15 mouse cellular contexts compared by ENCODE assay signal in genomic region chr8:9158652-9159051, GRCm38 (mm10).
DNase-seq lines count a peak whose midpoint lies in the region; ATAC-seq and TF ChIP-seq lines count a peak whose summit lies in the region.
"Had no signal": no experiment of that assay in that cellular context is flagged by ENCODE, and none has a peak within 500 bp of the region (broad histone marks: within the 10 kb centered on the region; RNA-seq: fewer than 3 reads in every experiment).

No protein-coding gene starts in this region.

- peak; percentile 31; the same call in 1 of the 2 replicates for ATAC-seq in forebrain, embryonic 12.5 days (ENCODE audit: low FRiP score)
- ATAC-seq in hindbrain, embryonic 16.5 days: peak; percentile 57
- peak; percentile 28; the same call in 1 of the 2 replicates for ATAC-seq in neural tube, embryonic 14.5 days (ENCODE audit: low read depth)

- no peak overlapping the region for H3K4me3 ChIP-seq in forebrain, embryonic 12.5 days (replicated peaks)
- no peak overlapping the region for H3K4me3 ChIP-seq in hindbrain, embryonic 16.5 days (ENCODE audit: low read length)
- no peak overlapping the region for H3K4me3 ChIP-seq in neural tube, embryonic 14.5 days (ENCODE audit: low read depth, low read length)
- no peak overlapping the region for H3K4me3 ChIP-seq in gastrocnemius, adult 2 months
- H3K4me3 ChIP-seq: embryonic facial prominence, embryonic 15.5 days; heart, embryonic 10.5 days; liver, embryonic 13.5 days had no signal

- H3K27ac ChIP-seq in forebrain, embryonic 12.5 days: no peak overlapping the region
- H3K27ac ChIP-seq in hindbrain, embryonic 16.5 days (ENCODE audit: low read depth, low read length): peak overlapping the region; percentile 54
- H3K27ac ChIP-seq in neural tube, embryonic 14.5 days (ENCODE audit: low read depth, low read length): no peak overlapping the region
- no peak overlapping the region for H3K27ac ChIP-seq in gastrocnemius, adult 2 months
- H3K27ac ChIP-seq: embryonic facial prominence, embryonic 15.5 days; heart, embryonic 10.5 days; liver, embryonic 13.5 days had no signal

- DNase-seq in left cerebral cortex, postnatal 14 days (ENCODE audit: low spot score in 2 of 2): peak; percentile 14 to 24
- no peak for DNase-seq in left cerebral cortex, adult 11 months (ENCODE audit: low spot score)
- DNase-seq in gastrocnemius, adult 2 months: no peak
- DNase-seq in ovary, postnatal 36 days (ENCODE audit: low spot score): no peak
- DNase-seq in lung, postnatal 25 days (ENCODE audit: low spot score): no peak
- DNase-seq: B cell, adult 2 months; cerebellum, postnatal 36 days; liver, embryonic 13.5 days; lung, postnatal 4 days had no signal

- WGBS in forebrain, embryonic 12.5 days: 57% methylated on average over 13 of the region's 13 CpGs
- WGBS in hindbrain, embryonic 16.5 days: 43% methylated on average over 13 of the region's 13 CpGs
- 57% methylated on average over 13 of the region's 13 CpGs for WGBS in neural tube, embryonic 14.5 days

- intact Hi-C loops in left cerebral cortex, postnatal 14 days (cut with DNase I): no loop called here
- intact Hi-C loops in gastrocnemius, adult 2 months (cut with DNase I): no loop called here

- no peak for TF ChIP-seq CTCF in gastrocnemius, adult 2 months (IDR thresholded peaks at IDR 0.05)

- no peaks in the 10 kb centered on the region for H3K9me3 ChIP-seq in forebrain, embryonic 12.5 days
- H3K9me3 ChIP-seq in hindbrain, embryonic 16.5 days (ENCODE audit: control insufficient read depth, low read length): no peaks in the 10 kb centered on the region
- no peaks in the 10 kb centered on the region for H3K9me3 ChIP-seq in neural tube, embryonic 14.5 days (ENCODE audit: control insufficient read depth, low read length)
- H3K9me3 ChIP-seq: embryonic facial prominence, embryonic 15.5 days; G1E; heart, embryonic 10.5 days; liver, embryonic 13.5 days had no signal

- H3K9ac ChIP-seq in forebrain, embryonic 12.5 days: no peak overlapping the region
- H3K9ac ChIP-seq in hindbrain, embryonic 16.5 days (ENCODE audit: low read depth, low read length): peak overlapping the region; percentile 53
- H3K9ac ChIP-seq in neural tube, embryonic 14.5 days (replicated peaks; ENCODE audit: low read depth, low read length): no peak overlapping the region
- H3K9ac ChIP-seq: embryonic facial prominence, embryonic 15.5 days; liver, embryonic 13.5 days had no signal

- no peaks in the 10 kb centered on the region for H3K36me3 ChIP-seq in forebrain, embryonic 12.5 days (replicated peaks)
- H3K36me3 ChIP-seq in hindbrain, embryonic 16.5 days (ENCODE audit: control insufficient read depth, insufficient read depth, low read length): no peaks in the 10 kb centered on the region
- H3K36me3 ChIP-seq in neural tube, embryonic 14.5 days (ENCODE audit: control insufficient read depth, insufficient read depth, low read length): no peaks in the 10 kb centered on the region
- H3K36me3 ChIP-seq: embryonic facial prominence, embryonic 15.5 days; G1E; heart, embryonic 10.5 days; liver, embryonic 13.5 days had no signal

- peaks cover 3% of the 10 kb centered on the region; the same call in 1 of the 2 replicates for H3K27me3 ChIP-seq in forebrain, embryonic 12.5 days
- no peaks in the 10 kb centered on the region for H3K27me3 ChIP-seq in hindbrain, embryonic 16.5 days (replicated peaks; ENCODE audit: control insufficient read depth, insufficient read depth, low read length)
- H3K27me3 ChIP-seq in neural tube, embryonic 14.5 days (ENCODE audit: control insufficient read depth, insufficient read depth, low read length): no peaks in the 10 kb centered on the region
- H3K27me3 ChIP-seq: liver, embryonic 13.5 days had no signal

- H3K4me2 ChIP-seq in forebrain, embryonic 12.5 days: no peak overlapping the region
- H3K4me2 ChIP-seq in hindbrain, embryonic 16.5 days (ENCODE audit: low read length): peak overlapping the region; percentile 31
- no peak overlapping the region for H3K4me2 ChIP-seq in neural tube, embryonic 14.5 days (ENCODE audit: low read depth, low read length)
- H3K4me2 ChIP-seq: embryonic facial prominence, embryonic 15.5 days; liver, embryonic 13.5 days had no signal

- H3K4me1 ChIP-seq in forebrain, embryonic 12.5 days: peaks cover 18% of the 10 kb centered on the region
- H3K4me1 ChIP-seq in hindbrain, embryonic 16.5 days (ENCODE audit: control insufficient read depth, insufficient read depth, low read depth, low read length): peaks cover 13% of the 10 kb centered on the region
- peaks cover 5% of the 10 kb centered on the region for H3K4me1 ChIP-seq in neural tube, embryonic 14.5 days (ENCODE audit: control insufficient read depth, insufficient read depth, low read length)
- H3K4me1 ChIP-seq: embryonic facial prominence, embryonic 15.5 days; liver, embryonic 13.5 days had no signal

Comparison
In these comparisons a context has a peak if more than half of its experiments do, and no peak if none do; other contexts are left out.
1. DNase-seq: peak in left cerebral cortex, postnatal 14 days (2 of 2); none in left cerebral cortex, adult 11 months (single experiment), gastrocnemius, adult 2 months (single experiment), ovary, postnatal 36 days (single experiment) and lung, postnatal 25 days (single experiment).
2. Peak in every context shown above with its lines, with median percentiles within 50 percentile points of each other: ATAC-seq.